Mouse (Mus musculus) stomach, postnatal 0 days (tissue): ENCODE data around the gene Rln1. TPM values are rescaled to one million over a fixed set of nuclear protein-coding genes. Genes with fewer than 3 reads are reported as not detected.

Source experiments
- ATAC-seq: fragments of 200-750 bp; cut with Nextera tagmentation; 2 replicates; pipeline ENCODE4 v1.8.0; 2017; ENCODE audit not compliant: low FRiP score, low TSS enrichment
- DNase-seq: peaks from one replicate; pipeline ENCODE4 v3.0.0-alpha.2; 2016; ENCODE audit warnings: low spot score
- H3K27ac ChIP-seq: fragments of 300-500 bp; sonication (generic); replicated peaks from 2 replicates; pipeline ENCODE4 v1.5.1; 2014; ENCODE audit warnings: mild to moderate bottlenecking, control low read depth
- H3K27me3 ChIP-seq: fragments of 300-500 bp; sonication (generic); 2 replicates; pipeline ENCODE4 v1.6.1; 2014; ENCODE audit warnings: low read length; ENCODE audit not compliant: control insufficient read depth, insufficient read depth
- H3K36me3 ChIP-seq: fragments of 300-500 bp; sonication (generic); 2 replicates; pipeline ENCODE4 v1.6.1; 2014; ENCODE audit warnings: low read length, mixed read lengths; ENCODE audit not compliant: control insufficient read depth, insufficient read depth
- H3K4me1 ChIP-seq: fragments of 300-500 bp; sonication (generic); replicated peaks from 2 replicates; pipeline ENCODE4 v1.6.1; 2014; ENCODE audit warnings: antibody characterized with exemption; ENCODE audit not compliant: control insufficient read depth, insufficient read depth
- H3K4me2 ChIP-seq: fragments of 300-500 bp; sonication (generic); replicated peaks from 2 replicates; pipeline ENCODE4 v1.6.1; 2014; ENCODE audit warnings: low read depth, mild to moderate bottlenecking, control low read depth, moderate library complexity
- H3K4me3 ChIP-seq: fragments of 300-500 bp; sonication (generic); 2 replicates; pipeline ENCODE4 v1.5.1; 2014; ENCODE audit warnings: low read depth, low read length, control low read depth
- H3K9ac ChIP-seq: fragments of 300-500 bp; sonication (generic); 2 replicates; pipeline ENCODE4 v1.6.1; 2014; ENCODE audit warnings: mild to moderate bottlenecking, low read length, control low read depth, mixed read lengths
- H3K9me3 ChIP-seq: fragments of 300-500 bp; sonication (generic); 2 replicates; pipeline ENCODE4 v1.6.1; 2016; ENCODE audit warnings: low read length; ENCODE audit not compliant: control insufficient read depth
- CTCF ChIP-seq: IDR thresholded peaks from 2 replicates; pipeline ENCODE4 v1.5.1; 2016; ENCODE audit warnings: antibody characterized with exemption, low read depth, mild to moderate bottlenecking, moderate library complexity
- EP300 ChIP-seq: optimal IDR thresholded peaks from 2 replicates; pipeline ENCODE3; 2016; ENCODE audit warnings: antibody characterized with exemption
- WGBS: fragments of 180-500 bp; shearing (Covaris S2); extraction: QIAGEN DNeasy Blood & Tissue Kit; methylation state at CpG from one replicate; pipeline ENCODE4 v1.1.7; 2014; 5-methylcytosine and 5-hydroxymethylcytosine counted together
- polyA plus RNA-seq: library from polyadenylated mRNA; unstranded; fragments of >200 nt; fragmentation: Nextera tagmentation; extraction: Ambion mirVana; gene quantifications from 2 replicates; pipeline ENCODE4 v1.2.1, GENCODE M21; 2015

Rln1 gene
- polyA plus RNA-seq, 1 experiment from 2014 or later = not detected

DNA sequence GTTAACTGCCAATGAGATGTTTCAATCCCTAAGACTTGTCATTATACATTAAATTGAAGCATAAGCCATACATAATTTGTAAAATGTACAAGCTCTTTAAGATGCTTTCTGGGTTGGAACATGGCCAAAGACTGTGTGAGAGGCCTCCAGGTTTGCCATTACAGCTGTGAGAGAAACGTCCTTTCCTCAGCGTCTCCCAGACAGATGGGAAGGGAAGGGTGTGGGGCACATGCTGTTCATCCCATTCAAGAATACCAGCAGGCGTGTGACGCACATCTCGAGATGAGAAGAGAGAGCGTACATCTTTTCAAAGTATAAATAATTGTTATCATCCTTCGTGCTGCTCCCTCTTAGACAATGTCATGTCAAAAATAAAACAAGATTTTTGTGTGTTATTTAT, 21.8 kb downstream of the Rln1 start:
- H3K4me3 ChIP-seq = no peak overlapping the region
- H3K4me1 ChIP-seq = no peaks in the 10 kb centered on the region
- H3K36me3 ChIP-seq = peaks cover 10% of the 10 kb centered on the region
- H3K9ac ChIP-seq = no peak overlapping the region
- H3K27ac ChIP-seq = no peak overlapping the region
- H3K9me3 ChIP-seq = no peaks in the 10 kb centered on the region
- TF ChIP-seq CTCF (no peak), EP300 (no peak)
- DNase-seq (no peak), ATAC-seq (no peak)
- H3K27me3 ChIP-seq = no peaks in the 10 kb centered on the region
- H3K4me2 ChIP-seq = no peak overlapping the region
- WGBS = 67% methylated on average over 7 of the region's 7 CpGs

DNA sequence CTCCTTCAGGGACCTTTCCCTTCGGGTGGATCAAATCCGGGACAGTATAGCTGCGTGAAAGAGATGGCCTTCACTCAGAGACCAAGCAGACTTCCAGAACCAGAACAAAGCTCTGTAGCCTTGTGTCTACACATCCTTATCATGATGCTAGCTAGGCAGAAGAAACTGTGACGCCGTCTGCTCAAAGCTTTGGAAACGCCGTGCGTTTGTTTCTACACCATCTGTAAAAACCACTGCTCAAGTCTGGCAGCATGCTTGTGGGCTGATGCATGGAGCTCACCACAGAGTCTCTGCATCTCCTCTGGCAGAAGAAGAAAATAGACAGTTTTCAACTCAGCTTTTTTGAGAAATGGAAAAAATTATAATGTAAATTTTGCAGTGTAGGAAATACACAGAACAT, 22.7 kb downstream of the Rln1 start:
- TF ChIP-seq EP300 (no peak), CTCF (no peak)
- no peaks in the 10 kb centered on the region for H3K9me3 ChIP-seq
- WGBS = 91% methylated on average over 8 of the region's 8 CpGs

DNA sequence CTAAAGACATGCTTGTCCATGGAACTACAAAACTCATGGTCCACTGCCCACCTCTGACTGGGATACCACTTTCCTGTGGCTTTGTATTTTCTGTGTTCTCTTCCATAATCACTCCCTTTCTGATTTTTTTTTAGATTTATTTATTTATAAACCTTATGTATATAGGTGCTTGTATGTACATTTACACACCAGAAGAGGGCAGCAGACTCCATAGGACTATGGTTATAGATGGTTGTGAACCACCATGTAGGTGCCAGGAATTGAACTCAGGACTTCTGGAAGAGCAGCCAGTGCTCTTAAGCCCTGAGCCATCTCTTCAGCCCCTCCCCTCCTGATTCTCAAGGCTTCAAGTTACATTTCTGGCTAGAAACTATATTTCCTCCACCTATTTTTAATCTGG, 25.6 kb downstream of the Rln1 start:
- Histone ChIP-seq H3K4me2 (no peak overlapping the region), H3K9ac (no peak overlapping the region), H3K27me3 (no peaks in the 10 kb centered on the region), H3K9me3 (no peaks in the 10 kb centered on the region), H3K4me3 (no peak overlapping the region), H3K27ac (no peak overlapping the region), H3K4me1 (no peaks in the 10 kb centered on the region), H3K36me3 (peaks cover 15% of the 10 kb centered on the region)
- TF ChIP-seq EP300 = no peak
- peak; percentile 45 for TF ChIP-seq CTCF
- no peak for DNase-seq
- no peak for ATAC-seq

More for the DNA sequence above, 22.7 kb downstream of the Rln1 start:
- no peak for DNase-seq
- H3K4me3 ChIP-seq = no peak overlapping the region
- no peak overlapping the region for H3K4me2 ChIP-seq
- H3K4me1 ChIP-seq = no peaks in the 10 kb centered on the region
- H3K36me3 ChIP-seq = peaks cover 10% of the 10 kb centered on the region
- H3K9ac ChIP-seq = no peak overlapping the region
- H3K27ac ChIP-seq = no peak overlapping the region
- no peak for ATAC-seq
- H3K27me3 ChIP-seq = no peaks in the 10 kb centered on the region

DNA sequence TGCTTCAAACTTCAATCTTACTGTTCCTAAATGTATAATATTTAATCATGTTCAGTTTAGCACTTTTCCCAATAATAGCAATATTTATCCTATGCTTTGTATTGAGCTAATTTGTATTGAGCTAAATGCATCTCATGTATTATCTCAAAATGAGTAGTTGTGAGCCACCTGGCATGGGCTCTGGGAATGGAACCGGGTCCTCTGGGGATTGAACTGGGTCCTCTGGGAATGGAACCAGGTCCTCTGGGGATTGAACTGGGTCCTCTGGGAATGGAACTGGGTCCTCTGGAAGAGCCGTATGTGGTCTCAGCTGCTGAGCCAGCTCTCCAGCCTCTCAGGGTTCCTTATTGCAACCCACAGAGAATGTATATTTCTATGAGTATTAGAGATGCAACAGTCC, 32.4 kb downstream of the Rln1 start:
- Histone ChIP-seq H3K4me1 (no peaks in the 10 kb centered on the region), H3K4me2 (no peak overlapping the region), H3K27me3 (no peaks in the 10 kb centered on the region), H3K9me3 (no peaks in the 10 kb centered on the region), H3K9ac (no peak overlapping the region), H3K4me3 (no peak overlapping the region), H3K27ac (no peak overlapping the region), H3K36me3 (peaks cover 14% of the 10 kb centered on the region)
- WGBS = 85% methylated on average over 2 of the region's 2 CpGs
- TF ChIP-seq EP300 = no peak
- TF ChIP-seq CTCF = no peak
- DNase-seq (no peak), ATAC-seq (no peak)

DNA sequence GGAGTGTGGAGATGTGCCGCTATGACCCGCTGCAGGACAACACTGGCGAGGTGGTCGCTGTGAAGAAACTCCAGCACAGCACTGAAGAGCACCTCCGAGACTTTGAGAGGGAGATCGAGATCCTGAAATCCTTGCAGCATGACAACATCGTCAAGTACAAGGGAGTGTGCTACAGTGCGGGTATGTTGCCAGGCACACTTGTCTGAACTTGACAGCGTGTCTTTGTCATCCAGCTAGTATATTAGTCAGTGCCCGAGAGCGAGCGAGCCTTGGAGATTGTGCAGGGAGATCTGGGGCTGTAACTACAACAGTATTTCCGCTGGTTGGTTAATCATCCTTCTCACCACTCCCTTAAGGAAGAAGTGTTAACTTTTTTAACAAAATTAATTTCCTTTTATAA, 33.6 kb downstream of the Rln1 start:
- TF ChIP-seq CTCF = no peak
- no peak for TF ChIP-seq EP300
- H3K4me3 ChIP-seq = no peak overlapping the region
- DNase-seq = no peak
- no peak overlapping the region for H3K9ac ChIP-seq
- H3K27ac ChIP-seq = no peak overlapping the region
- 79% methylated on average over 13 of the region's 13 CpGs for WGBS
- H3K4me1 ChIP-seq = no peaks in the 10 kb centered on the region
- H3K9me3 ChIP-seq = no peaks in the 10 kb centered on the region
- H3K4me2 ChIP-seq = no peak overlapping the region
- H3K27me3 ChIP-seq = no peaks in the 10 kb centered on the region
- 0 out of 2 replicates have a peak, but pooled peaks have one; percentile 32 for ATAC-seq
- H3K36me3 ChIP-seq = peaks cover 15% of the 10 kb centered on the region

DNA sequence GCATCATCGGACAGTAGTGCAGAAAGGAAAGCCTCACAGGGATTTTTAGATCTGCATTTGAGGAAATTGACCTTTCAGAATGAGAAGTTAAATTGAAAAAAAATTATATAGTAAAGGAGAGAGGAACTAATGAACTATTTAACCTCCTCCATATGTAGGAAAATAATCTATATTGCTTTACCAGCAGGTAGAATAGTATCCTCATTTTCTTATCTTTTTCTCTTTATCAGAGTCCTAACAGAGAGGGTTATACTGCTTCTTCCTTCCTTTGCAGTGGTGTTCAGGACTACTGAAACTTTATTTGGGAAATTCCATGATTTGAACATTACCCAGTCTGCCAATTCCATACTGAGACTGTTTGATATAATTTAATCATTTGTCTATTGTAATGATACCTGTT, 37.1 kb downstream of the Rln1 start:
- Histone ChIP-seq H3K9me3 (no peaks in the 10 kb centered on the region), H3K4me1 (no peaks in the 10 kb centered on the region), H3K27ac (no peak overlapping the region), H3K9ac (no peak overlapping the region), H3K4me2 (no peak overlapping the region), H3K4me3 (no peak overlapping the region), H3K36me3 (peaks cover 13% of the 10 kb centered on the region; the same call in 1 of the 2 replicates), H3K27me3 (no peaks in the 10 kb centered on the region)
- DNase-seq = no peak
- TF ChIP-seq EP300 (no peak), CTCF (no peak)
- no peak for ATAC-seq
- WGBS = 98% methylated on average over 1 of the region's 1 CpGs
